Mouse (Mus musculus) central nervous system, embryonic 18 days (tissue): ENCODE measurements around the gene Camkmt. TPM values are rescaled to one million over a fixed set of nuclear protein-coding genes. Genes with fewer than 3 reads are reported as not detected.

Experiments
- polyA plus RNA-seq: library from polyadenylated mRNA; depleted of rRNA; stranded (reverse); fragments of >200 nt; gene quantifications from 2 replicates; pipeline ENCODE4 v1.2.3, GENCODE M21; 2012; rRNA removed

Gene Camkmt
- polyA plus RNA-seq: 6.9 TPM in 2 replicates

GRCm38 (mm10) chr17:85090120-85091099 lies at the start of gene Camkmt, which contains the start of gene Prepl:
Gene Camkmt (plus strand): TSS chr17:85090552.
Gene Prepl (minus strand): TSS chr17:85090241.

Other genes starting within 250 kb of the Camkmt start
- 67.3 and 67.9 TPM in 2 replicates for gene Ppm1b, start 133.8 kb upstream of the Camkmt start, polyA plus RNA-seq
- gene Slc3a1, start 62.2 kb upstream of the Camkmt start, polyA plus RNA-seq: 1.2 and 1.3 TPM in 2 replicates
- 150 and 160 TPM in 2 replicates for gene Prepl, start 311 bp upstream of the Camkmt start, polyA plus RNA-seq